In the genomic region with DNA sequence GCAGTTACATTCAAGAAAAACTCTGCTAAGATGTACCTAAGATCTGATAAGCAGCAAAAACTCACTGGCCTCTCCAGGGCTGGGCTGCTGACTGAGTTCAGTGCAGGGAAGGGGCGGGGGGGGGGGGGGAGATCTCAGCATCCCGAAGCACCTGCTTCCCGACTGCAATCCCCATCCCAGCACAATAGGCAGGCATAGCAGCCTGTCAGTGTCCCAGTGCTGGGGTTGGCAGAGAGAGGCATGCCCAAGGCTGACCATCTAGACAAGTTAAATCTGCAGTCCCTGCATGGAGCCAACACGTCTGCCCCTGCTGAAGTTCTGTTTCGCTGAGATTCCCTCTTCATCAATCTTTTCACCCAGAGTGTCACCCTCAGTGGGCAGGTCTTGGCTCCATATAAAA, we compare ENCODE assay signal across 16 mouse cellular contexts.
DNase-seq lines count a peak whose midpoint lies in the region; ATAC-seq and TF ChIP-seq lines count a peak whose summit lies in the region.
"Had no signal": no experiment of that assay in that cellular context is flagged by ENCODE, and none has a peak within 500 bp of the region (broad histone marks: within the 10 kb centered on the region; RNA-seq: fewer than 3 reads in every experiment).

No protein-coding gene starts in this region.

- H3K9me3 ChIP-seq in embryonic facial prominence, embryonic 10.5 days: no peaks in the 10 kb centered on the region
- no peaks in the 10 kb centered on the region for H3K9me3 ChIP-seq in hindbrain, embryonic 12.5 days (replicated peaks)
- no peaks in the 10 kb centered on the region for H3K9me3 ChIP-seq in limb, embryonic 13.5 days
- H3K9me3 ChIP-seq: liver, embryonic 12.5 days had no signal

- peak overlapping the region; percentile 44; the same call in 1 of the 2 replicates for H3K27ac ChIP-seq in embryonic facial prominence, embryonic 10.5 days (replicated peaks)
- H3K27ac ChIP-seq in hindbrain, embryonic 12.5 days: peak overlapping the region; percentile 9; the same call in 1 of the 2 replicates
- peak overlapping the region; percentile 81; the same call in 1 of the 2 replicates for H3K27ac ChIP-seq in limb, embryonic 13.5 days
- no peak overlapping the region for H3K27ac ChIP-seq in thymus, adult 2 months (ENCODE audit: control insufficient read depth, insufficient read depth, low read length)
- H3K27ac ChIP-seq: liver, embryonic 12.5 days had no signal

- ATAC-seq in hindbrain, embryonic 12.5 days (ENCODE audit: low FRiP score): peak; percentile 57; the same call in 1 of the 2 replicates
- no peak for ATAC-seq in limb, embryonic 13.5 days (ENCODE audit: low FRiP score, low read depth)
- ATAC-seq: liver, embryonic 12.5 days had no signal

- intact Hi-C loops in left cerebral cortex, postnatal 4 days (cut with DNase I): loop anchor here (5.0 to 10.0 kb wide), 4 partner anchors 298 to 1108 kb away; no protein-coding TSS in a partner anchor
- intact Hi-C loops in left cerebral cortex, postnatal 36 days (cut with DNase I): loop anchor here (5.0 to 10.0 kb wide), 3 partner anchors 286 to 1108 kb away; no protein-coding TSS in a partner anchor

- H3K36me3 ChIP-seq in embryonic facial prominence, embryonic 10.5 days (replicated peaks): no peaks in the 10 kb centered on the region
- no peaks in the 10 kb centered on the region for H3K36me3 ChIP-seq in hindbrain, embryonic 12.5 days
- H3K36me3 ChIP-seq in limb, embryonic 13.5 days: no peaks in the 10 kb centered on the region
- no peaks in the 10 kb centered on the region for H3K36me3 ChIP-seq in thymus, adult 2 months (ENCODE audit: control insufficient read depth, insufficient read depth, low read length)
- H3K36me3 ChIP-seq: liver, embryonic 12.5 days had no signal

- TF ChIP-seq CTCF in thymus, adult 2 months (IDR thresholded peaks at IDR 0.05; ENCODE audit: borderline replicate concordance, control insufficient read depth, extremely low read depth, insufficient read depth, low read length, poor library complexity): no peak

- 62% methylated on average over 4 of the region's 5 CpGs for WGBS in embryonic facial prominence, embryonic 10.5 days
- 42% methylated on average over 5 of the region's 5 CpGs for WGBS in hindbrain, embryonic 12.5 days
- 47% methylated on average over 4 of the region's 5 CpGs for WGBS in limb, embryonic 13.5 days
- 89% methylated on average over 5 of the region's 5 CpGs for WGBS in thymus, adult 2 months

- peak; percentile 27 for DNase-seq in left cerebral cortex, postnatal 4 days
- DNase-seq in left cerebral cortex, postnatal 36 days (ENCODE audit: low spot score in 2 of 2): no peak
- DNase-seq in embryonic facial prominence, embryonic 10.5 days (ENCODE audit: low spot score): no peak
- no peak for DNase-seq in cerebellum, adult 9-11 months
- DNase-seq in thymus, adult 2 months: no peak
- DNase-seq: adrenal gland, postnatal 36 days; cerebellum, adult 9-10 months; gastrocnemius, postnatal 14 days; kidney, adult 18-20 months; kidney, postnatal 36 days; lung, embryonic 14.5 days; lung, postnatal 4 days; right cerebral cortex, adult 18-20 months had no signal

- no peak overlapping the region for H3K4me2 ChIP-seq in hindbrain, embryonic 12.5 days (replicated peaks)
- H3K4me2 ChIP-seq in limb, embryonic 13.5 days (replicated peaks): no peak overlapping the region
- H3K4me2 ChIP-seq: liver, embryonic 12.5 days; lung, embryonic 14.5 days had no signal

- H3K27me3 ChIP-seq in embryonic facial prominence, embryonic 10.5 days (replicated peaks; ENCODE audit: low read depth, poor library complexity, severe bottlenecking): peaks cover 39% of the 10 kb centered on the region
- 0 out of 2 replicates have a peak, but pooled peaks cover 2% of the 10 kb centered on the region for H3K27me3 ChIP-seq in hindbrain, embryonic 12.5 days
- peaks cover 87% of the 10 kb centered on the region for H3K27me3 ChIP-seq in limb, embryonic 13.5 days
- no peaks in the 10 kb centered on the region for H3K27me3 ChIP-seq in thymus, adult 2 months (ENCODE audit: control insufficient read depth, insufficient read depth, low read length)
- H3K27me3 ChIP-seq: liver, embryonic 12.5 days had no signal

- no peak overlapping the region for H3K4me3 ChIP-seq in embryonic facial prominence, embryonic 10.5 days
- H3K4me3 ChIP-seq in hindbrain, embryonic 12.5 days: no peak overlapping the region
- H3K4me3 ChIP-seq in limb, embryonic 13.5 days: no peak overlapping the region
- no peak overlapping the region for H3K4me3 ChIP-seq in thymus, adult 2 months (ENCODE audit: control insufficient read depth, insufficient read depth, low read length)
- H3K4me3 ChIP-seq: liver, embryonic 12.5 days had no signal

- TF ChIP-seq POLR2A in thymus, adult 2 months (IDR thresholded peaks at IDR 0.05; ENCODE audit: control insufficient read depth, extremely low read depth, insufficient read depth, low read length, poor library complexity): no peak

- H3K9ac ChIP-seq in hindbrain, embryonic 12.5 days: no peak overlapping the region
- H3K9ac ChIP-seq in limb, embryonic 13.5 days: no peak overlapping the region
- H3K9ac ChIP-seq: liver, embryonic 12.5 days; lung, embryonic 14.5 days had no signal

- peaks cover 24% of the 10 kb centered on the region for H3K4me1 ChIP-seq in embryonic facial prominence, embryonic 10.5 days
- H3K4me1 ChIP-seq in hindbrain, embryonic 12.5 days: peaks cover 10% of the 10 kb centered on the region
- peaks cover 32% of the 10 kb centered on the region for H3K4me1 ChIP-seq in limb, embryonic 13.5 days
- H3K4me1 ChIP-seq in thymus, adult 2 months (replicated peaks; ENCODE audit: control insufficient read depth, insufficient read depth, low read length): no peaks in the 10 kb centered on the region
- H3K4me1 ChIP-seq: liver, embryonic 12.5 days had no signal
